Mouse (Mus musculus): ENCODE measurements around the gene Tbc1d9b. TPM values are rescaled to one million over a fixed set of nuclear protein-coding genes. Genes with fewer than 3 reads are reported as not detected.
A peak's percentile ranks its signal among the peaks of the same experiment; 100 is the strongest.

Tbc1d9b gene
- polyA plus RNA-seq, 1 experiment: 10.9 TPM

GRCm38 (mm10) chr11:50149603-50150150, 18.5 kb downstream of the Tbc1d9b start:
- Histone ChIP-seq H3K36me3 (ENCODE audit: control insufficient read depth, insufficient read depth, low read length) (no peaks in the 10 kb centered on the region), H3K4me3 (ENCODE audit: control insufficient read depth, low read depth, low read length) (no peak overlapping the region), H3K27ac (ENCODE audit: control insufficient read depth, insufficient read depth, low read depth, low read length) (no peak overlapping the region), H3K27me3 (ENCODE audit: control insufficient read depth, insufficient read depth, low read length) (no peaks in the 10 kb centered on the region), H3K4me1 (ENCODE audit: control insufficient read depth, insufficient read depth, low read length) (peaks cover 5% of the 10 kb centered on the region)
- TF ChIP-seq CTCF (IDR thresholded peaks at IDR 0.05; ENCODE audit: control insufficient read depth, insufficient read depth, insufficient replicate concordance, low read depth, low read length): no peak
- TF ChIP-seq POLR2A (IDR thresholded peaks at IDR 0.05; ENCODE audit: control insufficient read depth, low read depth, low read length): no peak

- Histone ChIP-seq H3K27me3 (ENCODE audit: control insufficient read depth, insufficient read depth, low read length) (no peaks in the 10 kb centered on the region), H3K4me1 (ENCODE audit: control insufficient read depth, insufficient read depth, low read length) (peaks cover 5% of the 10 kb centered on the region), H3K27ac (ENCODE audit: control insufficient read depth, insufficient read depth, low read depth, low read length) (no peak overlapping the region), H3K36me3 (ENCODE audit: control insufficient read depth, insufficient read depth, low read length) (no peaks in the 10 kb centered on the region), H3K4me3 (ENCODE audit: control insufficient read depth, low read depth, low read length) (no peak overlapping the region)
- TF ChIP-seq CTCF (IDR thresholded peaks at IDR 0.05; ENCODE audit: control insufficient read depth, insufficient read depth, insufficient replicate concordance, low read depth, low read length) (no peak), POLR2A (IDR thresholded peaks at IDR 0.05; ENCODE audit: control insufficient read depth, low read depth, low read length) (no peak)
Measured at GRCm38 (mm10) chr11:50151374-50151773, 20.2 kb downstream of the Tbc1d9b start.

DNA sequence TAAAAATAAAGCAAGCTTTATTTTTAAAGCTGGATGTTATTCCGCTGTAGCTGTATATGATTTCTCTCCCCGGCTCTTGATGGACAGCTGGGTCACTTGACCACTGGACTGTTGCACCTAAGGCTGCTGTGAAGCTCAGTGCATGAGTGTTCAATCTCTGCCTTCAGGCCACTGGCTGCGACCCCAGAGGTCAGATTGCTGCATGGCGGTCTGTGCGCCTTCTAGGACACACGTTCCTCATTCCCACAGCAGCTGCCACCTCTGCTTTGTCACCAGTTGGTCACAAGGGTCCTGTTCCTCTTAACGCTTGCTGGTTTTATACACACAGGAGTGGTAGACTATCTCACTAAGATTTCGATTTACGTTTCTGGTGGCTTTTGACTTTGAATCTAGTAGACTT, 23.0 kb downstream of the Tbc1d9b start:
- H3K27ac ChIP-seq (ENCODE audit: control insufficient read depth, insufficient read depth, low read depth, low read length): no peak overlapping the region
- H3K36me3 ChIP-seq (ENCODE audit: control insufficient read depth, insufficient read depth, low read length): no peaks in the 10 kb centered on the region
- no peaks in the 10 kb centered on the region for H3K27me3 ChIP-seq (ENCODE audit: control insufficient read depth, insufficient read depth, low read length)
- TF ChIP-seq CTCF (IDR thresholded peaks at IDR 0.05; ENCODE audit: control insufficient read depth, insufficient read depth, insufficient replicate concordance, low read depth, low read length) (no peak), POLR2A (IDR thresholded peaks at IDR 0.05; ENCODE audit: control insufficient read depth, low read depth, low read length) (no peak)
- no peaks in the 10 kb centered on the region for H3K4me1 ChIP-seq (ENCODE audit: control insufficient read depth, insufficient read depth, low read length)
- no peak overlapping the region for H3K4me3 ChIP-seq (ENCODE audit: control insufficient read depth, low read depth, low read length)

DNA sequence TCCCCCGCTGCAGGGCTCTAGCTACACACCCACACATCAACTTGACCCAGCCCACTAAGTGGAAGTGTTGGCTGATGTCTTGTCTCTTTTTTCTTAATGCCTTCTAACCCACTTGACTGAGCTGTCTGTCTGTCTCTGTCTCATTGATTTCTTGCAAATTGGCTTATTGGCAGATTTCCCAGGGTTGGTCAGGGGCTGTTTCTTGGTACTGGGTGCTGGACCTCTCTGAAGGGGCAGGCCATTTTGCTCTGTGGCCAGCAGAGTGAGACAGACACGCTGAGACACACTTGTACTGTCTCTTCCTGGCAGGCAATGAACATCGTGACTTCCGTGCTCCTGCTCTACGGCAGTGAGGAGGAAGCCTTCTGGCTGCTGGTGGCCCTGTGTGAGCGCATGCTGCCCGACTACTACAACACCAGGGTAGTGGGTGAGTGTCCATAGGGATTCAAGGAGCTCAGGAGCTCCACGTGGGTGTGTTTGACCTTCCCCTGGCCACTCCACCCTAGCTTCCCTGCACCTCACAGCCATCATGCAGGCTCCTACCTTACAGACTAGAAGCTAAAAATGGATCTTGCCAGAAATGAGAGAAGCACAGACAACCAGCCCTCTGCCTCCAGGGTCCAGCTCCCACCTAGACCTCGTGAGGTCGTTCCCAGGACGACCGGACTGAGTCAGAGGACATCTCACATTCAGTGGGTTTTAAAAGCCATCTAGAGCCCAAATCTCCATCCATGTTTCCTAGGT, 23.8 kb downstream of the Tbc1d9b start:
- no peaks in the 10 kb centered on the region for H3K27me3 ChIP-seq (ENCODE audit: control insufficient read depth, insufficient read depth, low read length)
- peak overlapping the region; percentile 23 for H3K4me3 ChIP-seq (ENCODE audit: control insufficient read depth, low read depth, low read length)
- H3K4me1 ChIP-seq (ENCODE audit: control insufficient read depth, insufficient read depth, low read length): no peaks in the 10 kb centered on the region
- no peaks in the 10 kb centered on the region for H3K36me3 ChIP-seq (ENCODE audit: control insufficient read depth, insufficient read depth, low read length)
- H3K27ac ChIP-seq (ENCODE audit: control insufficient read depth, insufficient read depth, low read depth, low read length): no peak overlapping the region
- TF ChIP-seq POLR2A (IDR thresholded peaks at IDR 0.05; ENCODE audit: control insufficient read depth, low read depth, low read length): no peak

DNA sequence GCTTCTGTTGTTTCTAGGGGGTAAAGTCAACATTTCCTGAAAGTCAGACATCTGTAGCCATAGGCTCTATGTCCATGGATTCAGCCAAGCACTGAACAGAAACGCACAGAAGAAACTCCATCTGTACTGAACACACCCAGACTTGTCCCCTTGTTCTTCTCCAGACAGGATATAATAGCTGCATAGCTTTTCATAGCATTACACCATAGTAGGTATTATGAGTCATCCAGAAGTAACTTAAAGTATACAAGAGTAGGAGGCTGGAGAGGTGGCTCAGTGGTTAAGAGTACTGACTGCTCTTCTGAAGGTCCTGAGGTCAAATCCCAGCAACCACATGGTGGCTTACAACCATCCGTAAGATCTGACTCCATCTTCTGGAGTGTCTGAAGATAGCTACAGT, 24.6 kb downstream of the Tbc1d9b start:
- no peaks in the 10 kb centered on the region for H3K27me3 ChIP-seq (ENCODE audit: control insufficient read depth, insufficient read depth, low read length)
- peak overlapping the region; percentile 2; the same call in 1 of the 2 replicates for H3K4me3 ChIP-seq (ENCODE audit: control insufficient read depth, low read depth, low read length)
- no peaks in the 10 kb centered on the region for H3K4me1 ChIP-seq (ENCODE audit: control insufficient read depth, insufficient read depth, low read length)
- no peaks in the 10 kb centered on the region for H3K36me3 ChIP-seq (ENCODE audit: control insufficient read depth, insufficient read depth, low read length)
- TF ChIP-seq CTCF (IDR thresholded peaks at IDR 0.05; ENCODE audit: control insufficient read depth, insufficient read depth, insufficient replicate concordance, low read depth, low read length) (no peak), POLR2A (IDR thresholded peaks at IDR 0.05; ENCODE audit: control insufficient read depth, low read depth, low read length) (no peak)
- no peak overlapping the region for H3K27ac ChIP-seq (ENCODE audit: control insufficient read depth, insufficient read depth, low read depth, low read length)

DNA sequence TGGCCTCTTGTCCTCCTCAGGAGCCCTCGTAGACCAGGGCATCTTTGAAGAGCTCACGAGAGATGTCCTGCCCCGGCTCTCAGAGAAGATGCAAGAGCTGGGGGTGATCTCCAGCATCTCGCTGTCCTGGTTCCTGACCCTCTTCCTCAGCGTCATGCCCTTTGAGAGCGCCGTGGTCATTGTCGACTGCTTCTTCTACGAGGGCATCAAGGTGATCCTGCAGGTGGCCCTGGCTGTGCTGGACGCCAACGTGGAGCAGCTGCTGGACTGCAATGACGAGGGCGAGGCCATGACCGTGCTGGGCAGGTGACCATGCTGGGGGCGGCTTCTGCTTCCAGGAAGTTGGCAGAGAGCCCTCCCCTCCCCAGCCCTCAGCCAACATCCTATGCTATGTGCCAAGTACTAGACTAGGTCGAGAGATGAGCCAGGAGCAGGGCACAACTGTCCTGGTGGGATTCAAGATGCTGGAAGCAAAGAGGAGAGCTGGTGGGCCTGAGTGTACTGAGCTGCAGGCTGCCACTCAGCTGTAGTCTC, 25.6 kb downstream of the Tbc1d9b start:
- Histone ChIP-seq H3K27ac (ENCODE audit: control insufficient read depth, insufficient read depth, low read depth, low read length) (no peak overlapping the region), H3K27me3 (ENCODE audit: control insufficient read depth, insufficient read depth, low read length) (no peaks in the 10 kb centered on the region), H3K36me3 (ENCODE audit: control insufficient read depth, insufficient read depth, low read length) (no peaks in the 10 kb centered on the region), H3K4me3 (ENCODE audit: control insufficient read depth, low read depth, low read length) (no peak overlapping the region), H3K4me1 (ENCODE audit: control insufficient read depth, insufficient read depth, low read length) (no peaks in the 10 kb centered on the region)
- TF ChIP-seq POLR2A (IDR thresholded peaks at IDR 0.05; ENCODE audit: control insufficient read depth, low read depth, low read length) (no peak), CTCF (IDR thresholded peaks at IDR 0.05; ENCODE audit: control insufficient read depth, insufficient read depth, insufficient replicate concordance, low read depth, low read length) (no peak)

DNA sequence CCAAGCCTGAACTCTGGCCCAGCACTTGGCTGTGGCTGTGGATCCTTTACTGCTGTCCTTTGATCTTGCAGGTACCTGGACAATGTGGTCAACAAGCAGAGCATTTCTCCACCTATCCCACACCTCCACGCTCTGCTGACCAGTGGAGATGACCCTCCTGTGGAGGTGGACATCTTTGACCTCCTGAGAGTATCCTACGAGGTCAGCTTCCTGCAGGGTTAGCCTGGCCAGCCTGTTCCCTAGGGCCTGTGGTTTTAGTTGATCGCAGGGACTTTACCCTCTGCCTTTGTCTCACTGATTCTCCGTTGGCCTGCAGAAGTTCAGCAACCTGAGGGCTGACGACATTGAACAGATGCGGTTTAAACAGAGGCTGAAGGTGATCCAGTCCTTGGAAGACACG, 27.1 kb downstream of the Tbc1d9b start:
- H3K27ac ChIP-seq (ENCODE audit: control insufficient read depth, insufficient read depth, low read depth, low read length): no peak overlapping the region
- no peak for TF ChIP-seq POLR2A (IDR thresholded peaks at IDR 0.05; ENCODE audit: control insufficient read depth, low read depth, low read length)
- TF ChIP-seq CTCF (IDR thresholded peaks at IDR 0.05; ENCODE audit: control insufficient read depth, insufficient read depth, insufficient replicate concordance, low read depth, low read length): no peak
- H3K4me1 ChIP-seq (ENCODE audit: control insufficient read depth, insufficient read depth, low read length): no peaks in the 10 kb centered on the region
- H3K27me3 ChIP-seq (ENCODE audit: control insufficient read depth, insufficient read depth, low read length): no peaks in the 10 kb centered on the region
- no peaks in the 10 kb centered on the region for H3K36me3 ChIP-seq (ENCODE audit: control insufficient read depth, insufficient read depth, low read length)
- H3K4me3 ChIP-seq (ENCODE audit: control insufficient read depth, low read depth, low read length): no peak overlapping the region
